Mouse (Mus musculus): Measurements from ENCODE around the gene Krt88. TPM values are rescaled to one million over a fixed set of nuclear protein-coding genes. Genes with fewer than 3 reads are reported as not detected.

Gene Krt88
- not detected in 2 replicates for polyA plus RNA-seq (2014; fragmentation: Nextera tagmentation; extraction: Ambion mirVana)

DNA sequence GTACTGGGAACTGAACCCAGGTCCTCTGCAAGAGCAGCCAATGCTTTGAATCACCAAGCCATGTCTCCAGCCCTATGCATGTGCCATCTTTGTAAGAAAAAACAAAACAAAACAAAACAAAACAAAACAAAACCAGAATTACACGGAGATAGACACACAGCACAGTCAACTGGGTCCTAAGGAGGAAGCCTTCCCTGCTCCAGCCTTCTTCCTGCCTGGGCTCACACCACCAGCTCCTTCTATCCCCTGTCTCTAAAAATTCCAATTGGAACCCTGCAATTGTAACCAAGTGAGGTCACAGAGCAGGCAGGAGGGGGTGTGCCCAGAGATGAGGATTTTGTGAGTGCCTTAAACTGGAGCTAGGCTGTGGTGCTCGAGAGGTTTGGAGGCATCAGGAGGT is at the start of gene Krt88:
Krt88 (plus strand) TSS at position 301 of the 400 bp plus-strand sequence.
- no peak within 1 kb of the TSS for H3K4me2 ChIP-seq
- no peaks in the 10 kb centered on the region for H3K36me3 ChIP-seq (ENCODE audit: control insufficient read depth, insufficient read depth, low read length)
- no peaks in the 10 kb centered on the region for H3K4me1 ChIP-seq (ENCODE audit: control insufficient read depth, insufficient read depth, low read length)
- H3K27me3 ChIP-seq (ENCODE audit: control insufficient read depth, insufficient read depth, low read length) = no peaks in the 10 kb centered on the region
- no peak within 1 kb of the TSS for H3K4me3 ChIP-seq (ENCODE audit: low read depth, low read length)
- 40% methylated on average over 2 of the region's 2 CpGs for WGBS (ENCODE audit: insufficient replicate concordance)
- no peak for ATAC-seq (replicated peaks; ENCODE audit: insufficient number of reproducible peaks, low FRiP score, low TSS enrichment)
- H3K27ac ChIP-seq (ENCODE audit: low read depth, low read length) = no peak within 1 kb of the TSS
- no peaks in the 10 kb centered on the region for H3K9me3 ChIP-seq (replicated peaks; ENCODE audit: control insufficient read depth, low read length)
- H3K9ac ChIP-seq (ENCODE audit: low read depth, low read length) = no peak within 1 kb of the TSS

DNA sequence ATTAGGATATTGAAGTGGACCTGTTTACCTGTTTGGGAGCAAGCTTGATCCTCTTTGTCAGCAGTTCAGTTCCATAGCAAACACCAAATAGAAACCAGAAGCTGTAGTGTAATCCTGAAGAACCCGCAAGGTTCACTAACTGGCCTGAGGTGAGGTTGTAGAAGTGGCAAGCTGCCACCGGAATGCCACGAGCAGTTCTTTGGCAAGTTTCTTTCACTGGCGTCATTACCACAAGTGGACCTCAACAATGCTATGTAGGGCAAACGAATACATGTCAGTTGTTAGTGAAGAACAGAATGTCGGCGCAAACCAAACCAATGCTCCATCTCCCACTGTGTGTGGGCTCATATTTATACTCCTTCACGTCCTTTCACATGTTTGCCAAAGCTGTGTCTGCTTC is 49.3 kb upstream of the Krt88 start:
- Histone ChIP-seq H3K4me2 (no peak overlapping the region), H3K36me3 (ENCODE audit: control insufficient read depth, insufficient read depth, low read length) (no peaks in the 10 kb centered on the region), H3K4me1 (ENCODE audit: control insufficient read depth, insufficient read depth, low read length) (0 out of 2 replicates have a peak, but pooled peaks cover 2% of the 10 kb centered on the region), H3K9ac (ENCODE audit: low read depth, low read length) (no peak overlapping the region), H3K27me3 (ENCODE audit: control insufficient read depth, insufficient read depth, low read length) (no peaks in the 10 kb centered on the region), H3K9me3 (replicated peaks; ENCODE audit: control insufficient read depth, low read length) (no peaks in the 10 kb centered on the region), H3K27ac (ENCODE audit: low read depth, low read length) (no peak overlapping the region), H3K4me3 (ENCODE audit: low read depth, low read length) (no peak overlapping the region)
- 77% methylated on average over 8 of the region's 8 CpGs for WGBS (ENCODE audit: insufficient replicate concordance)
- ATAC-seq (replicated peaks; ENCODE audit: insufficient number of reproducible peaks, low FRiP score, low TSS enrichment) = no peak

- H3K9me3 ChIP-seq (replicated peaks; ENCODE audit: control insufficient read depth, low read length) = no peaks in the 10 kb centered on the region
- no peak within 1 kb of the TSS for H3K27ac ChIP-seq (ENCODE audit: low read depth, low read length)
- peaks cover 30% of the 10 kb centered on the region for H3K27me3 ChIP-seq (ENCODE audit: control insufficient read depth, insufficient read depth, low read length)
- peaks cover 8% of the 10 kb centered on the region; the same call in 1 of the 2 replicates for H3K4me1 ChIP-seq (ENCODE audit: control insufficient read depth, insufficient read depth, low read length)
- peak within 1 kb of the TSS; percentile 39; the same call in 1 of the 2 replicates for H3K4me2 ChIP-seq
- ATAC-seq (replicated peaks; ENCODE audit: insufficient number of reproducible peaks, low FRiP score, low TSS enrichment) = no peak
- H3K4me3 ChIP-seq (ENCODE audit: low read depth, low read length) = no peak within 1 kb of the TSS
- no peak within 1 kb of the TSS for H3K9ac ChIP-seq (ENCODE audit: low read depth, low read length)
- WGBS (ENCODE audit: insufficient replicate concordance) = 25% methylated on average over 2 of the region's 2 CpGs
- H3K36me3 ChIP-seq (ENCODE audit: control insufficient read depth, insufficient read depth, low read length) = no peaks in the 10 kb centered on the region
These were observed 36.8 kb upstream of the Krt88 start, which contains the start of gene Krt7 for GRCm38 (mm10) chr15:101410775-101411174. Gene Krt7, plus strand, starts transcription at chr15:101411043.

DNA sequence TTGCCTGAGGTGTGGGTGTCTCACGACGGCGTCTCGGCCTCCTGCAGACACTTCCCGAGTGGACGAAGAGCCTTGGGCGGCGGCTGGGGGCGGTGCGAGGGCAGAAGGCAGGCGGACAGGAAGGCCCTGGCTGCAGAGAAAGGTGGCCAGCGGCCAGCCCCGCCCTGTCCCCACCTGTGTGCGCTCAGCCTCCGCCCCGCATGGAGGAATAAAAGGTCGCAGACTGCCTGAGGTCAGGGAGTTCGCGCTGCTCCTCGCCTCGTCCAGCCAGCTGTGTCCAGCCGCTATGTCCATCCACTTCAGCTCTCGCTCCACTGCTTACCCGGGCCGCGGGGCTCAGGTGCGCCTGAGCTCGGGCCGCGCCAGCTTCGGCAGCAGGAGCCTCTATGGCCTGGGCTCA is 35.4 kb upstream of the Krt88 start:
- Histone ChIP-seq H3K27ac (ENCODE audit: low read depth, low read length) (no peak overlapping the region), H3K4me3 (ENCODE audit: low read depth, low read length) (peak overlapping the region; percentile 21), H3K9ac (ENCODE audit: low read depth, low read length) (no peak overlapping the region), H3K27me3 (ENCODE audit: control insufficient read depth, insufficient read depth, low read length) (peaks cover 30% of the 10 kb centered on the region), H3K36me3 (ENCODE audit: control insufficient read depth, insufficient read depth, low read length) (no peaks in the 10 kb centered on the region), H3K4me1 (ENCODE audit: control insufficient read depth, insufficient read depth, low read length) (peaks cover 8% of the 10 kb centered on the region; the same call in 1 of the 2 replicates), H3K4me2 (peak overlapping the region; percentile 39), H3K9me3 (replicated peaks; ENCODE audit: control insufficient read depth, low read length) (no peaks in the 10 kb centered on the region)
- no peak for ATAC-seq (replicated peaks; ENCODE audit: insufficient number of reproducible peaks, low FRiP score, low TSS enrichment)
- WGBS (ENCODE audit: insufficient replicate concordance) = 17% methylated on average over 31 of the region's 31 CpGs

GRCm38 (mm10) chr15:101413916-101414635 is 33.5 kb upstream of the Krt88 start:
- no peaks in the 10 kb centered on the region for H3K36me3 ChIP-seq (ENCODE audit: control insufficient read depth, insufficient read depth, low read length)
- no peak overlapping the region for H3K4me3 ChIP-seq (ENCODE audit: low read depth, low read length)
- H3K27me3 ChIP-seq (ENCODE audit: control insufficient read depth, insufficient read depth, low read length) = peaks cover 30% of the 10 kb centered on the region
- H3K9me3 ChIP-seq (replicated peaks; ENCODE audit: control insufficient read depth, low read length) = no peaks in the 10 kb centered on the region
- peaks cover 8% of the 10 kb centered on the region; the same call in 1 of the 2 replicates for H3K4me1 ChIP-seq (ENCODE audit: control insufficient read depth, insufficient read depth, low read length)
- H3K27ac ChIP-seq (ENCODE audit: low read depth, low read length) = no peak overlapping the region
- no peak overlapping the region for H3K9ac ChIP-seq (ENCODE audit: low read depth, low read length)
- H3K4me2 ChIP-seq = no peak overlapping the region
- 47% methylated on average over 7 of the region's 7 CpGs for WGBS (ENCODE audit: insufficient replicate concordance)
- ATAC-seq (replicated peaks; ENCODE audit: insufficient number of reproducible peaks, low FRiP score, low TSS enrichment) = no peak

DNA sequence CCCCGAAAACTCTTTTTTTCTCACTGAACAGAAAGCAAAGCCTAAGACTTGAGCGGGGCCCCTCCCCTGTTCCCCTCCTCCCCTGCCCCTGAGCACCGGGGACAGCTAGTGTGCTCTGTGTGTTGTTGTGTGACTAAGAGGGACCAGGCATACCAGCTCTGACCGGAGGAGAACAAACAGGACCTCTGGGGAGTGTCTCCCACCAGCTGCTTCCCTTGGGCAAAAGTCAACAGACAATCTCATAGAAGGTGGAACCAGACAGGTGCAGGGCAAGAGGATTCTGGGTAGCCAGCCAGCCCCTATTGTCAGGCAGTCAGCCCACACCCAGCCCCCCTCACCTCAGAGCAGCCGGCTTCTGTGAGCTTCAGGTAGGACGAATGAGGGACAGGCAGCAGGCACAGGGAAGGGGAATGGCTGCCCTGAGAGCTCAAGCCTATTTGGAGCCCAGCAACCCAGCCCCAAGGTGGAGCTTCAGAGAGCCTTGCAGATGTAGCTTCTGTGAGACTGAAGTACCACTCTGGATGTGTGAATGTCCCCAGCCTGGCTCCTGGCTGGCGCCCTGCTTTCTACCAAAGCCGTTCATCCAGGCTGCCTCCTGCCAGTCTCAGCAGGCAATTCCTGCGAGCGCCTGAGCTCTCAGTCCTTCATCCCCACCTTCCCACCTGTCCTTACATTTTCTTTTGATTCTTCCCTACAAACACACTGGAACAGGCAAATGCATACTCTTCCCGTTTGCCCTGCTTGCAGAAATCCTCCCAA is 32.6 kb upstream of the Krt88 start:
- Histone ChIP-seq H3K9me3 (replicated peaks; ENCODE audit: control insufficient read depth, low read length) (no peaks in the 10 kb centered on the region), H3K4me2 (no peak overlapping the region), H3K4me1 (ENCODE audit: control insufficient read depth, insufficient read depth, low read length) (peaks cover 8% of the 10 kb centered on the region; the same call in 1 of the 2 replicates), H3K9ac (ENCODE audit: low read depth, low read length) (no peak overlapping the region), H3K4me3 (ENCODE audit: low read depth, low read length) (no peak overlapping the region), H3K36me3 (ENCODE audit: control insufficient read depth, insufficient read depth, low read length) (no peaks in the 10 kb centered on the region), H3K27ac (ENCODE audit: low read depth, low read length) (no peak overlapping the region), H3K27me3 (ENCODE audit: control insufficient read depth, insufficient read depth, low read length) (peaks cover 30% of the 10 kb centered on the region)
- WGBS (ENCODE audit: insufficient replicate concordance) = 38% methylated on average over 11 of the region's 11 CpGs
- ATAC-seq (replicated peaks; ENCODE audit: insufficient number of reproducible peaks, low FRiP score, low TSS enrichment) = no peak

- no peak overlapping the region for H3K4me2 ChIP-seq
- 78% methylated on average over 4 of the region's 4 CpGs for WGBS (ENCODE audit: insufficient replicate concordance)
- ATAC-seq (replicated peaks; ENCODE audit: insufficient number of reproducible peaks, low FRiP score, low TSS enrichment) = no peak
- H3K4me3 ChIP-seq (ENCODE audit: low read depth, low read length) = no peak overlapping the region
- H3K4me1 ChIP-seq (ENCODE audit: control insufficient read depth, insufficient read depth, low read length) = 0 out of 2 replicates have a peak, but pooled peaks cover 4% of the 10 kb centered on the region
- no peaks in the 10 kb centered on the region for H3K9me3 ChIP-seq (replicated peaks; ENCODE audit: control insufficient read depth, low read length)
- no peak overlapping the region for H3K27ac ChIP-seq (ENCODE audit: low read depth, low read length)
- no peaks in the 10 kb centered on the region for H3K36me3 ChIP-seq (ENCODE audit: control insufficient read depth, insufficient read depth, low read length)
- no peak overlapping the region for H3K9ac ChIP-seq (ENCODE audit: low read depth, low read length)
- peaks cover 7% of the 10 kb centered on the region for H3K27me3 ChIP-seq (ENCODE audit: control insufficient read depth, insufficient read depth, low read length)
These were observed 28.6 kb upstream of the Krt88 start for GRCm38 (mm10) chr15:101418950-101419349.

- H3K4me3 ChIP-seq (ENCODE audit: low read depth, low read length) = no peak overlapping the region
- ATAC-seq (replicated peaks; ENCODE audit: insufficient number of reproducible peaks, low FRiP score, low TSS enrichment) = no peak
- H3K27me3 ChIP-seq (ENCODE audit: control insufficient read depth, insufficient read depth, low read length) = no peaks in the 10 kb centered on the region; the same call in 1 of the 2 replicates
- H3K4me2 ChIP-seq = no peak overlapping the region
- no peaks in the 10 kb centered on the region for H3K4me1 ChIP-seq (ENCODE audit: control insufficient read depth, insufficient read depth, low read length)
- H3K36me3 ChIP-seq (ENCODE audit: control insufficient read depth, insufficient read depth, low read length) = no peaks in the 10 kb centered on the region
- whole genome bisulfite sequencing (ENCODE audit: insufficient replicate concordance) = 47% methylated on average over 6 of the region's 6 CpGs
- H3K9me3 ChIP-seq (replicated peaks; ENCODE audit: control insufficient read depth, low read length) = no peaks in the 10 kb centered on the region
- H3K27ac ChIP-seq (ENCODE audit: low read depth, low read length) = no peak overlapping the region
- no peak overlapping the region for H3K9ac ChIP-seq (ENCODE audit: low read depth, low read length)
These were observed 26.6 kb upstream of the Krt88 start for GRCm38 (mm10) chr15:101420903-101421302.

All from heart, embryonic 11.5 days (tissue).